Mouse (Mus musculus) limb, embryonic 14.5 days (tissue): Measurements from ENCODE around the gene A030005K14Rik. TPM values are rescaled to one million over a fixed set of nuclear protein-coding genes. Genes with fewer than 3 reads are reported as not detected.

Experiments
- ATAC-seq: fragments of 200-750 bp; cut with Nextera tagmentation; 2 replicates; pipeline ENCODE4 v1.8.0; 2017; ENCODE audit warnings: low read depth, moderate number of reproducible peaks, moderate TSS enrichment; ENCODE audit not compliant: low FRiP score
- DNase-seq: peaks from one replicate; pipeline ENCODE4 v3.0.0-alpha.2; 2015; ENCODE audit warnings: low spot score
- H3K27ac ChIP-seq: fragments of 300-500 bp; sonication (generic); replicated peaks from 2 replicates; pipeline ENCODE4 v1.5.1; 2014; ENCODE audit warnings: low read depth, mild to moderate bottlenecking, low read length, moderate library complexity, mixed read lengths
- H3K27me3 ChIP-seq: fragments of 300-500 bp; sonication (generic); 2 replicates; pipeline ENCODE4 v1.6.1; 2014; ENCODE audit warnings: low read length, mixed read lengths; ENCODE audit not compliant: control insufficient read depth, insufficient read depth
- H3K36me3 ChIP-seq: fragments of 300-500 bp; sonication (generic); 2 replicates; pipeline ENCODE4 v1.6.1; 2014; ENCODE audit warnings: mild to moderate bottlenecking, low read length, moderate library complexity, mixed read lengths; ENCODE audit not compliant: control insufficient read depth, insufficient read depth
- H3K4me1 ChIP-seq: fragments of 300-500 bp; sonication (generic); 2 replicates; pipeline ENCODE4 v1.6.1; 2014; ENCODE audit warnings: antibody characterized with exemption, low read length, mixed read lengths; ENCODE audit not compliant: control insufficient read depth, insufficient read depth
- H3K4me2 ChIP-seq: fragments of 300-500 bp; sonication (generic); replicated peaks from 2 replicates; pipeline ENCODE4 v1.6.1; 2014; ENCODE audit warnings: low read depth, mild to moderate bottlenecking, low read length, moderate library complexity; ENCODE audit not compliant: severe bottlenecking
- H3K4me3 ChIP-seq: fragments of 300-500 bp; sonication (generic); replicated peaks from 2 replicates; pipeline ENCODE4 v1.5.1; 2014; ENCODE audit warnings: low read length
- H3K9ac ChIP-seq: fragments of 300-500 bp; sonication (generic); 2 replicates; pipeline ENCODE4 v1.6.1; 2014; ENCODE audit warnings: mild to moderate bottlenecking, low read depth, low read length, moderate library complexity; ENCODE audit not compliant: severe bottlenecking
- H3K9me3 ChIP-seq: fragments of 300-500 bp; sonication (generic); 2 replicates; pipeline ENCODE4 v1.6.1; 2016; ENCODE audit warnings: low read length; ENCODE audit not compliant: control insufficient read depth
- POLR2A ChIP-seq: fragments of 200-500 bp; IDR thresholded peaks from 2 replicates; pipeline ENCODE4 v1.8.0; 2012; ENCODE audit warnings: inconsistent platforms, mild to moderate bottlenecking, moderate library complexity, borderline replicate concordance; ENCODE audit not compliant: insufficient read depth, insufficient read length; ENCODE audit errors: extremely low read depth
- WGBS: fragments of 180-500 bp; shearing (Covaris S2); extraction: QIAGEN DNeasy Blood & Tissue Kit; methylation state at CpG from one replicate; pipeline ENCODE4 v1.1.7; 2014; 5-methylcytosine and 5-hydroxymethylcytosine counted together
- polyA plus RNA-seq, 2 experiments: library from polyadenylated mRNA; depleted of rRNA in 1 of 2; stranded (reverse) in 1 of 2; unstranded in 1 of 2; fragments of >200 nt; fragmentation: Nextera tagmentation in 1 of 2; extraction: Ambion mirVana in 1 of 2; gene quantifications; 2 replicates each; pipeline versions ENCODE4 v1.2.1 to v1.2.3; 2012 to 2014

Gene A030005K14Rik
- polyA plus RNA-seq, 2 experiments, result not detected

GRCm38 (mm10) chr1:83060643-83061042, 1.5 kb upstream of the A030005K14Rik start, which contains the start of gene Krtap28-13:
Gene Krtap28-13 (plus strand): TSS chr1:83060930.
- WGBS, result 93% methylated on average over 4 of the region's 4 CpGs
- TF ChIP-seq POLR2A, result no peak

GRCm38 (mm10) chr1:83058481-83058880, 697 bp downstream of the A030005K14Rik start:
- 56% methylated on average over 1 of the region's 1 CpGs for WGBS
- Histone ChIP-seq H3K36me3 (no peaks in the 10 kb centered on the region), H3K4me3 (no peak overlapping the region), H3K4me1 (no peaks in the 10 kb centered on the region), H3K27me3 (no peaks in the 10 kb centered on the region), H3K27ac (no peak overlapping the region), H3K4me2 (no peak overlapping the region), H3K9me3 (no peaks in the 10 kb centered on the region), H3K9ac (no peak overlapping the region)
- no peak for ATAC-seq
- DNase-seq, result no peak
- TF ChIP-seq POLR2A, result no peak

More at GRCm38 (mm10) chr1:83060643-83061042, 1.5 kb upstream of the A030005K14Rik start, which contains the start of gene Krtap28-13:
- Histone ChIP-seq H3K27ac (no peak within 1 kb of the TSS), H3K4me1 (no peaks in the 10 kb centered on the region), H3K27me3 (no peaks in the 10 kb centered on the region), H3K4me3 (no peak within 1 kb of the TSS), H3K36me3 (no peaks in the 10 kb centered on the region), H3K4me2 (no peak within 1 kb of the TSS), H3K9ac (no peak within 1 kb of the TSS), H3K9me3 (no peaks in the 10 kb centered on the region)
- no peak for DNase-seq
- no peak for ATAC-seq

- H3K4me2 ChIP-seq, result no peak within 1 kb of the TSS
- no peak for TF ChIP-seq POLR2A
- H3K36me3 ChIP-seq, result no peaks in the 10 kb centered on the region
- no peak within 1 kb of the TSS for H3K27ac ChIP-seq
- WGBS, result 78% methylated on average over 5 of the region's 5 CpGs
- ATAC-seq, result no peak
- H3K9me3 ChIP-seq, result no peaks in the 10 kb centered on the region
- no peak within 1 kb of the TSS for H3K9ac ChIP-seq
- DNase-seq, result no peak
- H3K27me3 ChIP-seq, result no peaks in the 10 kb centered on the region
- H3K4me1 ChIP-seq, result no peaks in the 10 kb centered on the region
- no peak within 1 kb of the TSS for H3K4me3 ChIP-seq
These were observed 14.2 kb downstream of the A030005K14Rik start, which contains the start of gene Gm47969 for GRCm38 (mm10) chr1:83044882-83045427. Gene Gm47969 (plus strand): TSS chr1:83044932.

- Histone ChIP-seq H3K4me1 (no peaks in the 10 kb centered on the region; the same call in 1 of the 2 replicates), H3K27me3 (no peaks in the 10 kb centered on the region), H3K4me3 (no peak within 1 kb of the TSS), H3K9me3 (no peaks in the 10 kb centered on the region), H3K9ac (no peak within 1 kb of the TSS), H3K27ac (no peak within 1 kb of the TSS), H3K4me2 (no peak within 1 kb of the TSS), H3K36me3 (no peaks in the 10 kb centered on the region)
- no peak for TF ChIP-seq POLR2A
- WGBS, result 96% methylated on average over 2 of the region's 2 CpGs
- no peak for DNase-seq
- ATAC-seq, result no peak
These were observed 16.8 kb downstream of the A030005K14Rik start, which contains the start of gene Krtap28-10 for GRCm38 (mm10) chr1:83042380-83042779. Gene Krtap28-10 (minus strand): TSS chr1:83042480.

GRCm38 (mm10) chr1:83039080-83039479, 20.1 kb downstream of the A030005K14Rik start:
- Histone ChIP-seq H3K27me3 (no peaks in the 10 kb centered on the region), H3K36me3 (no peaks in the 10 kb centered on the region), H3K4me1 (no peaks in the 10 kb centered on the region; the same call in 1 of the 2 replicates), H3K9me3 (no peaks in the 10 kb centered on the region), H3K9ac (no peak overlapping the region), H3K4me3 (no peak overlapping the region), H3K27ac (no peak overlapping the region), H3K4me2 (no peak overlapping the region)
- WGBS, result 66% methylated on average over 4 of the region's 4 CpGs
- no peak for TF ChIP-seq POLR2A
- ATAC-seq, result no peak
- no peak for DNase-seq
